Mouse (Mus musculus) C2C12 (cell line): Measurements from ENCODE around the gene Nefh.

Experiments used
- CTCF ChIP-seq: IDR thresholded peaks from one replicate; pipeline ENCODE4 v1.5.1; 2011; ENCODE audit not compliant: control insufficient read depth, insufficient read depth, insufficient read length
- MAX ChIP-seq: IDR thresholded peaks from one replicate; pipeline ENCODE4 v1.6.1; 2011; ENCODE audit warnings: mild to moderate bottlenecking, control low read depth
- MYOD1 ChIP-seq: IDR thresholded peaks from one replicate; pipeline ENCODE4 v1.6.1; 2011; ENCODE audit warnings: low read depth; ENCODE audit not compliant: control insufficient read depth, insufficient read length

- TF ChIP-seq CTCF (no peak), MAX (no peak), MYOD1 (no peak)
Measured at GRCm38 (mm10) chr11:4996621-4997199, 48.8 kb upstream of the Nefh start.
